ENCODE assay signal across 15 mouse cellular contexts in the genomic region with DNA sequence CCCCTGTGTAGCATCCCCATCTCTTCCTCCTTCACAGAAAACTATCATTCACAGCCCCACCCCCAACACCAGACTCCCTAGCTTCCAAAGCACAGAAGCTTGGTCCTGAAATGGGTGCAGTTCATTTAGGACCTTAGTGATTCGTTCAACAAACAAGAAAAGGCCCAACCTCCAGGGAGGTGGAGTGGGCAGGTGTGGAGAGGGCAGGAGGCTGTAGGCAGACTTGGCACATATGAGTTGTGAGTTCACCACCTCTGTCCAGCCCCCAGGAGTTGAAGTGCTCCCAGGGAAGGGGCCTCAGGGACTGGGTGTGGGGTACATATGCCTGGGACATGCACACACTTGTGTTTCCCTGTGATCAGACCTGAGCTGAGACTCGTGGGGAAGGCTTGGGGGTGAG. TPM values are rescaled to one million over a fixed set of nuclear protein-coding genes. Genes with fewer than 3 reads are reported as not detected.
DNase-seq lines count a peak whose midpoint lies in the region; ATAC-seq and TF ChIP-seq lines count a peak whose summit lies in the region.
"Had no signal": no experiment of that assay in that cellular context is flagged by ENCODE, and none has a peak within 500 bp of the region (broad histone marks: within the 10 kb centered on the region; RNA-seq: fewer than 3 reads in every experiment).

No protein-coding gene starts in this region.

- no peaks in the 10 kb centered on the region for H3K27me3 ChIP-seq in liver, embryonic 15.5 days
- H3K27me3 ChIP-seq in cerebellum, adult 2 months (ENCODE audit: control insufficient read depth, insufficient read depth, low read length), result no peaks in the 10 kb centered on the region
- H3K27me3 ChIP-seq: hindbrain, embryonic 12.5 days had no signal

- no peak overlapping the region for H3K4me2 ChIP-seq in liver, embryonic 15.5 days
- H3K4me2 ChIP-seq: hindbrain, embryonic 12.5 days had no signal

- H3K4me1 ChIP-seq in lung, adult 2 months (ENCODE audit: control insufficient read depth, insufficient read depth, low read length), result no peaks in the 10 kb centered on the region; the same call in 1 of the 2 replicates
- 0 out of 2 replicates have a peak, but pooled peaks cover 10% of the 10 kb centered on the region for H3K4me1 ChIP-seq in liver, embryonic 15.5 days (replicated peaks)
- peaks cover under 1% of the 10 kb centered on the region; the same call in 1 of the 2 replicates for H3K4me1 ChIP-seq in cerebellum, adult 2 months (ENCODE audit: control insufficient read depth, insufficient read depth, low read length)
- H3K4me1 ChIP-seq: hindbrain, embryonic 12.5 days had no signal

- no peak overlapping the region for H3K27ac ChIP-seq in liver, embryonic 15.5 days (replicated peaks)
- H3K27ac ChIP-seq in cerebellum, adult 2 months (ENCODE audit: insufficient read depth, low read length), result no peak overlapping the region
- H3K27ac ChIP-seq: gastrocnemius, adult 2 months; hindbrain, embryonic 12.5 days had no signal

- no peaks in the 10 kb centered on the region for H3K9me3 ChIP-seq in liver, embryonic 15.5 days (replicated peaks)
- H3K9me3 ChIP-seq: hindbrain, embryonic 12.5 days had no signal

- 0 out of 2 replicates have a peak, but pooled peaks have one; percentile 16 for ATAC-seq in liver, embryonic 15.5 days (ENCODE audit: insufficient read depth)
- ATAC-seq: forebrain, embryonic 16.5 days had no signal

- DNase-seq in lung, adult 18-20 months, result peak; percentile 66 to 82
- DNase-seq in lung, adult 2 months, result no peak
- peak; percentile 68 for DNase-seq in lung, postnatal 36 days
- DNase-seq in cerebellum, adult 2 months, result no peak
- DNase-seq in right cerebral cortex, postnatal 14 days, result no peak
- DNase-seq in gastrocnemius, postnatal 14 days, result no peak
- DNase-seq: adrenal gland, adult 8-10 months; cerebellum, adult 8-10 months; layer of hippocampus, adult 9-11 months; midbrain, embryonic 14.5 days; thymus, adult 18-20 months had no signal

- TF ChIP-seq POLR2A in lung, adult 2 months (IDR thresholded peaks at IDR 0.05; ENCODE audit: borderline replicate concordance, extremely low read depth, low read depth, low read length), result no peak
- no peak for TF ChIP-seq POLR2A in cerebellum, adult 2 months (IDR thresholded peaks at IDR 0.05; ENCODE audit: borderline replicate concordance, insufficient read depth, low read length)

- no peak for TF ChIP-seq CTCF in lung, adult 2 months (IDR thresholded peaks at IDR 0.05; ENCODE audit: insufficient read depth, low read length)
- no peak for TF ChIP-seq CTCF in cerebellum, adult 2 months (IDR thresholded peaks at IDR 0.05; ENCODE audit: borderline replicate concordance, insufficient read depth, low read depth, low read length)

- 58% methylated on average over 2 of the region's 2 CpGs for WGBS in lung, adult 2 months
- 40% methylated on average over 2 of the region's 2 CpGs for WGBS in liver, embryonic 15.5 days (ENCODE audit: insufficient replicate concordance)
- WGBS in cerebellum, adult 2 months, result 63% methylated on average over 2 of the region's 2 CpGs

- H3K9ac ChIP-seq in liver, embryonic 15.5 days, result no peak overlapping the region
- H3K9ac ChIP-seq: hindbrain, embryonic 12.5 days had no signal

- intact Hi-C loops in gastrocnemius, postnatal 14 days (cut with DNase I; ENCODE audit: low total_unique reads), result no loop called here

- no peaks in the 10 kb centered on the region for H3K36me3 ChIP-seq in liver, embryonic 15.5 days (replicated peaks)
- H3K36me3 ChIP-seq: hindbrain, embryonic 12.5 days had no signal

- H3K4me3 ChIP-seq in lung, adult 2 months (replicated peaks; ENCODE audit: extremely low read depth, low read depth, low read length), result no peak overlapping the region
- H3K4me3 ChIP-seq in liver, embryonic 15.5 days (replicated peaks), result no peak overlapping the region
- H3K4me3 ChIP-seq in cerebellum, adult 2 months (replicated peaks; ENCODE audit: insufficient read depth, low read depth, low read length), result no peak overlapping the region
- H3K4me3 ChIP-seq: gastrocnemius, adult 2 months; hindbrain, embryonic 12.5 days had no signal

RNA-seq across cellular contexts. Expression of a gene that starts 39.8 kb away (rescaled TPM):
- polyA plus RNA-seq in lung, adult 2 months (2012; rRNA removed), result 200 and 209 TPM in 2 replicates
- polyA plus RNA-seq in liver, embryonic 15.5 days (2015; fragmentation: Nextera tagmentation; extraction: Ambion mirVana), result 23.3 and 26.3 TPM in 2 replicates
- 10.8 and 16.9 TPM in 2 replicates for polyA plus RNA-seq in cerebellum, adult 2 months (2012; rRNA removed)
- 10 to 100 TPM in 1 of 2 experiments, 1 to 10 TPM in 1; 8.3 to 11.2 TPM for total RNA-seq in gastrocnemius, postnatal 14 days (2021)

Comparison
In these comparisons a context has a peak if more than half of its experiments do, and no peak if none do; other contexts are left out.
1. DNase-seq: peak in lung, adult 18-20 months (2 of 2) and lung, postnatal 36 days (single experiment); none in lung, adult 2 months (single experiment), cerebellum, adult 2 months (0 of 2), right cerebral cortex, postnatal 14 days (single experiment) and gastrocnemius, postnatal 14 days (single experiment).